Mouse (Mus musculus): ENCODE results near the gene Lipe. TPM values are rescaled to one million over a fixed set of nuclear protein-coding genes. Genes with fewer than 3 reads are reported as not detected.

Gene Lipe
- total RNA-seq (2012; rRNA removed) (4.1 and 4.5 TPM in 2 replicates), polyA plus RNA-seq (2012; ENCODE audit: insufficient read depth in 1 of 2, insufficient read length in 2 of 2, low read depth in 1 of 2, low replicate concordance in 2 of 2, missing spikeins in 1 of 2) (10 to 100 TPM in 1 of 2 experiments, not detected in 1; 15.4 TPM)

GRCm38 (mm10) chr7:25398610-25399009, at the start of gene Lipe:
Lipe (minus strand) TSS chr7:25398710.
- no peak within 1 kb of the TSS for H3K9ac ChIP-seq (ENCODE audit: control insufficient read depth, low read depth, low read length, poor library complexity, severe bottlenecking)
- no peak for DNase-seq (ENCODE audit: low read depth, low spot score)

DNA sequence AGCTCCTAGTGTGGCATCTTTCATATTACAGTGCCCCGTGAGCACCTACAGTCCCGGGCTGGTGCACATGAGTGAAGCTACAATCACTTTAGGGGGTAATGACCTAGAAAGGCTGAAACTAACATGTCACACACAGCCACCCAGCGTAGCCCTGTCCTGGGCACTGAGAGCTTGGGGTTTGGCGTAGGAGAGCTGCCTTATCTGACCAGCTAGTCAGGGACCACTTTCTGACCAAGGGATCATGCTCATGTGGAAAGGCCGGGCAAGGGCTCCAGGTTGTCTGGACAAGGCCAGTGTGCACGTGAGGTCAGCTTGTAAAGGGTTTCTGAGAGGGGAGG, 42.3 kb upstream of the Lipe start:
- no peak for DNase-seq (ENCODE audit: low read depth, low spot score)
- Histone ChIP-seq H3K79me2 (ENCODE audit: control insufficient read depth, insufficient read depth, low read length, poor library complexity) (no peaks in the 10 kb centered on the region), H3K4me3 (ENCODE audit: control insufficient read depth in 1 of 2, insufficient read depth in 1 of 2, low read depth in 2 of 2, low read length in 2 of 2) (no peak overlapping the region), H3K27me3 (ENCODE audit: control insufficient read depth in 1 of 2, insufficient read depth in 2 of 2, low read length in 2 of 2) (no peaks in the 10 kb centered on the region), H3K4me1 (ENCODE audit: control insufficient read depth in 1 of 2, insufficient read depth in 2 of 2, low read length in 2 of 2) (no peaks in the 10 kb centered on the region), H3K9me3 (replicated peaks; ENCODE audit: insufficient read depth, low read length) (no peaks in the 10 kb centered on the region), H3K36me3 (ENCODE audit: control insufficient read depth in 1 of 2, insufficient read depth in 2 of 2, low read length in 2 of 2) (no peaks in the 10 kb centered on the region), H3K27ac (ENCODE audit: control insufficient read depth, low read depth, low read length) (no peak overlapping the region), H3K9ac (ENCODE audit: control insufficient read depth, low read depth, low read length, poor library complexity, severe bottlenecking) (no peak overlapping the region)
- TF ChIP-seq MYB (IDR thresholded peaks at IDR 0.05; ENCODE audit: low read depth, low read length) (no peak), POLR2AphosphoS5 (IDR thresholded peaks at IDR 0.05; ENCODE audit: borderline replicate concordance, low read depth, low read length) (no peak), CHD2 (IDR thresholded peaks at IDR 0.05; ENCODE audit: low read length) (no peak), POLR2AphosphoS2 (IDR thresholded peaks at IDR 0.05; ENCODE audit: low read length) (no peak), TBP (IDR thresholded peaks at IDR 0.05; ENCODE audit: low read depth, low read length) (no peak), GABPA (IDR thresholded peaks at IDR 0.05; ENCODE audit: low read depth, low read length) (no peak), USF2 (IDR thresholded peaks at IDR 0.05; ENCODE audit: borderline replicate concordance in 1 of 2, insufficient read depth in 1 of 2, low read depth in 1 of 2, low read length in 2 of 2) (no peak), USF1 (IDR thresholded peaks at IDR 0.05; ENCODE audit: low read depth, low read length) (no peak), EP300 (IDR thresholded peaks at IDR 0.05; ENCODE audit: low read depth in 1 of 2, low read length in 2 of 2) (no peak), UBTF (IDR thresholded peaks at IDR 0.05; ENCODE audit: borderline replicate concordance, insufficient read depth, low read depth, low read length) (no peak), ZKSCAN1 (IDR thresholded peaks at IDR 0.05; ENCODE audit: low read depth, low read length) (no peak), RAD21 (IDR thresholded peaks at IDR 0.05; ENCODE audit: low read depth, low read length) (no peak), NRF1 (IDR thresholded peaks at IDR 0.05; ENCODE audit: insufficient read depth, low read depth, low read length, poor library complexity, severe bottlenecking) (no peak), MAZ (IDR thresholded peaks at IDR 0.05; ENCODE audit: low read depth, low read length) (no peak)

More at GRCm38 (mm10) chr7:25398610-25399009, at the start of gene Lipe:
- Histone ChIP-seq H3K27me3 (ENCODE audit: control insufficient read depth in 1 of 2, insufficient read depth in 2 of 2, low read length in 2 of 2) (no peaks in the 10 kb centered on the region), H3K9me3 (replicated peaks; ENCODE audit: insufficient read depth, low read length) (no peaks in the 10 kb centered on the region), H3K27ac (ENCODE audit: control insufficient read depth, low read depth, low read length) (no peak within 1 kb of the TSS), H3K4me3 (ENCODE audit: control insufficient read depth in 1 of 2, insufficient read depth in 1 of 2, low read depth in 2 of 2, low read length in 2 of 2) (no peak within 1 kb of the TSS), H3K36me3 (ENCODE audit: control insufficient read depth in 1 of 2, insufficient read depth in 2 of 2, low read length in 2 of 2) (peaks cover 0 to 16% of the 10 kb centered on the region in 2 experiments; a peak in 2 of 4 replicates), H3K79me2 (ENCODE audit: control insufficient read depth, insufficient read depth, low read length, poor library complexity) (no peaks in the 10 kb centered on the region; the same call in 1 of the 2 replicates), H3K4me1 (ENCODE audit: control insufficient read depth in 1 of 2, insufficient read depth in 2 of 2, low read length in 2 of 2) (peaks cover 3 to 19% of the 10 kb centered on the region in 2 experiments)
- TF ChIP-seq GATA1 (IDR thresholded peaks at IDR 0.05; ENCODE audit: low read depth, low read length) (no peak), ZMIZ1 (IDR thresholded peaks at IDR 0.05; ENCODE audit: low read depth, low read length) (no peak), POLR2AphosphoS5 (IDR thresholded peaks at IDR 0.05; ENCODE audit: borderline replicate concordance, low read depth, low read length) (no peak), MYC (IDR thresholded peaks at IDR 0.05; ENCODE audit: low read depth, low read length) (no peak), CHD2 (IDR thresholded peaks at IDR 0.05; ENCODE audit: low read length) (no peak), SMC3 (IDR thresholded peaks at IDR 0.05; ENCODE audit: low read depth, low read length) (no peak), MYB (IDR thresholded peaks at IDR 0.05; ENCODE audit: low read depth, low read length) (no peak), MAZ (IDR thresholded peaks at IDR 0.05; ENCODE audit: low read depth, low read length) (no peak), MAFK (IDR thresholded peaks at IDR 0.05; ENCODE audit: borderline replicate concordance, low read depth, low read length) (no peak), HCFC1 (IDR thresholded peaks at IDR 0.05; ENCODE audit: low read depth, low read length) (no peak), NELFE (IDR thresholded peaks at IDR 0.05; ENCODE audit: low read depth, low read length) (no peak), ETS1 (IDR thresholded peaks at IDR 0.05; ENCODE audit: low read depth, low read length) (no peak), NRF1 (IDR thresholded peaks at IDR 0.05; ENCODE audit: insufficient read depth, low read depth, low read length, poor library complexity, severe bottlenecking) (no peak), POLR2AphosphoS2 (IDR thresholded peaks at IDR 0.05; ENCODE audit: low read length) (no peak), RAD21 (IDR thresholded peaks at IDR 0.05; ENCODE audit: low read depth, low read length) (no peak), ZC3H11A (IDR thresholded peaks at IDR 0.05; ENCODE audit: low read depth, low read length) (no peak), CHD1 (IDR thresholded peaks at IDR 0.05; ENCODE audit: low read depth, low read length) (no peak)

Measured in MEL (cell line).